Mouse (Mus musculus) lung, postnatal 0 days (tissue): Measurements from ENCODE around the gene Smim24.

Experiments used
- CTCF ChIP-seq: IDR thresholded peaks from 2 replicates; pipeline ENCODE4 v1.5.1; 2016; ENCODE audit warnings: antibody characterized with exemption, mild to moderate bottlenecking
- EP300 ChIP-seq: IDR thresholded peaks from 2 replicates; pipeline ENCODE4 v1.6.1; 2016; ENCODE audit warnings: antibody characterized with exemption, mild to moderate bottlenecking, control low read depth

GRCm38 (mm10) chr10:81441019-81441418 lies 48.2 kb downstream of the Smim24 start:
- peak; percentile 67 for TF ChIP-seq CTCF
- no peak for TF ChIP-seq EP300
